Mouse (Mus musculus): ENCODE measurements around the gene Rbm47.

Gene Rbm47

DNA sequence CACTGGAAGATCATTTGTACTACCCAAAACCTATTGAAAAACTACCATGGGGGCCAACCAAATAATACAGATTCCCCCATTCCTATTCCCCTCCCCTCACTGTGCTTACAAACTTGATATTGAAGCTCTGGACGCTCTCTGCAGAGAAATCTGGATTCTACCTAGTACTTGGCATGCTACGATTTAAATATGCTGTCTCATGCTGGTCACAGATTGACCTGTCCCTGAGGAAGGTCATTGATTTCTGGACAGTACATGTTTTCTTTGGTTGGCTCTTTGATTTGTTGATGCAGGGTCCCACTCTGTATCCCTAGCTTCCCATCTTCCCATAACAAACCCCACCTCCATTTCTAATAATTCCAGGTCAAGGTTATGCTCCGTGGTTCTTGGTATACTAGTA, 88.4 kb downstream of the Rbm47 start:
- DNase-seq: no peak

DNA sequence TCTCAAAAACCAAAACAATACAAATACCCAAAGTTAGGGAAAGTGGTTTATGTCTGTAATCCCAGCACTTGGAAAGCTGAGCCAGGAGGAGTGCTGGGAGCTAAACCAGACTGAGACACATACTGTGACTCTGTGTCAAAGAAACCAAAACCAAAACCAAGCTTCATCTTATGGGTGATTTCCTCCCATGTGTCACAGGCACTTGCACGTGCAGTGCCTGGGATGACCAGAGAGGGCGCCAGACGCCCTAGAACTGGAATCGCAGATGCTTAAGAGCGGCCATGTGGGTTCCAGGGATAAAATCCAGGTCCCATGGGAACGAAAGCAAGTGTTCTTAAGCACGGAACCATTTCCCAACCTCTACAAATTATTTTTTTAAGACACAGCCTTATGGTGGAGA, 89.6 kb downstream of the Rbm47 start:
- DNase-seq: peak; percentile 49 to 77

DNA sequence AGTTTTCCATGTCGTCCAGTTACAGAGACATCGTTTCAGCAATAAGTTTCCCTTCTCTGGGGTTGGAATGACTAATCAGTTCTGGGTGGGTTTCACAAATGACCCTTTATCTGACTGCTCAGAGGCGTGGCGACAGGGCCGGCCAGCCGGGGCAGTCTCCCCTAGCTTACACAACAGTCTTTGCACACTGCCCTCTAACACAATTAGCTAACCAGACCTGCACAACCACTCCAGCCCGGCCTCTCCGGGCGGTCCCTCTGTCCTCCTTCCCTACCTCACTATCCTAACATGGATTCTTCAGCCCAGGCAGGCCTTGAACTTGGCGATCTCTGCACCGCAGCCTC, 90.7 kb downstream of the Rbm47 start:
- DNase-seq: peak; percentile 66 to 76

DNA sequence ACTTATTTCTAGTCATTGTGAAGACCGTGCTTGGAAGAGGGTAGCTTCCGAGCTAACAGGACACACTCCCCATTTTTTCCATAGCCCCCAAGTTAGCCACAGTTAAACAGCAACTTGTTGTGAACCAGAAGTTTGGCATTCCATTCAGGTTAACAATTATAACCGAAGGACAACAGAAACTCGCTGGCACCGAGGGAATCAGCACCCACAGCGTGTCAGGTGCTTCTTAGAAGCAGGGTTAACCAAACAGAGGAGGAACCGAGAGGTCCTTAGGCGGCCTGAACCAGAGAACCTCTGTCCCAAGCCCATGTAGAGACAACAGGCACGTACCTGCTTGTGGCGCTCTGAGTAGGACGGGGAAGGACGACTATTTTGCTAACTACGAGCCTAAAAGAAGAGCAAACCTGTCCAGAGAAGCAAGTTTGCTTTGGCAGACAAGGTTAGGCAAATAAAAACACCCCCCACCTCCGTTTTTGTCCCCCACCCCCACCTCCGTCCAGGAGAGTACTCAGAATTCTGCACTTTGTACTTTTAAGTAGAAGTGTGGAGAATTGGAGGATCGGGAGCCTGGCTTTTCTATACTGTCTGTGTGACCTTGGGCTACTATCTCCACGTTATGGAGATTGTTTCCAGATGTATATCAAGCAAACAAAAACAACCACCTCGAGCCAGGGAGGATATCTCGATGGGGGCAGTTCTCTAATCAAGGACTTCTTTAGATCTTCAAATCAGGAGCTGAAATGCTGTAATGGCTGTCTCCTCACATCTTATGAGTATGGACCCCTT, 91.3 kb downstream of the Rbm47 start:
- DNase-seq: peak; percentile 90 to 96

DNA sequence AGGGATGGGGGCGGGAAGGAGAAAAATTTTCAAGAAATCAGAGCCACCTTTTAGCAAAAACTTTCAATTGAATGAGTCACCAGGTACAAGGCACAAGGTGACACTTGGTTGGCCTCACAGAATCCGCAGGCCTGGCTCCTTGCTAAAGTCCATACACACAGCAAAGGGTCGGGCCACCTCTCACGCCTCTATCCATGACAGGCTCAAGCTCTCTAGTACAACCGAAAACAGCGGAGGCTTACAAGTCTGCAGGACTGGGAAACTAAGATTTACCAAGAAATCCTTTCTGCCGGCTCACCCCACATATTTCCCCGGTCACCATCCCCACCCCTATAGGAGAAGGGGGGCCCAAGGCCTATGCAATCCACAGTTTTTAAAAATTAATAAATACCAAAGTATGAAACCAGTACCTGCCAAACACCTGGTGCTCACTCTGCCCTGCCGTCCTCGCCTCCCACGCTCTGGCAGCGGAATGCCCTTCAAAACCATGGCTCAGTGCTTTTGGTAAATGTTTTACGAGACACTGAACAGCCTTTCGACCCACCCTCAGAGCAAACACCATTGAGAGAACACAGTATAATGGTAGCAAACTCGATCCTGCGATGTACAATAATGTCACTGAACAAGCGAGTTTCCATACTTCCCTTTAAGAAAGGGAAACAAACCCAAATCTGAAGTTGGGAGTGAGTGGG, 92.2 kb downstream of the Rbm47 start:
- DNase-seq: peak; percentile 90 to 94

DNA sequence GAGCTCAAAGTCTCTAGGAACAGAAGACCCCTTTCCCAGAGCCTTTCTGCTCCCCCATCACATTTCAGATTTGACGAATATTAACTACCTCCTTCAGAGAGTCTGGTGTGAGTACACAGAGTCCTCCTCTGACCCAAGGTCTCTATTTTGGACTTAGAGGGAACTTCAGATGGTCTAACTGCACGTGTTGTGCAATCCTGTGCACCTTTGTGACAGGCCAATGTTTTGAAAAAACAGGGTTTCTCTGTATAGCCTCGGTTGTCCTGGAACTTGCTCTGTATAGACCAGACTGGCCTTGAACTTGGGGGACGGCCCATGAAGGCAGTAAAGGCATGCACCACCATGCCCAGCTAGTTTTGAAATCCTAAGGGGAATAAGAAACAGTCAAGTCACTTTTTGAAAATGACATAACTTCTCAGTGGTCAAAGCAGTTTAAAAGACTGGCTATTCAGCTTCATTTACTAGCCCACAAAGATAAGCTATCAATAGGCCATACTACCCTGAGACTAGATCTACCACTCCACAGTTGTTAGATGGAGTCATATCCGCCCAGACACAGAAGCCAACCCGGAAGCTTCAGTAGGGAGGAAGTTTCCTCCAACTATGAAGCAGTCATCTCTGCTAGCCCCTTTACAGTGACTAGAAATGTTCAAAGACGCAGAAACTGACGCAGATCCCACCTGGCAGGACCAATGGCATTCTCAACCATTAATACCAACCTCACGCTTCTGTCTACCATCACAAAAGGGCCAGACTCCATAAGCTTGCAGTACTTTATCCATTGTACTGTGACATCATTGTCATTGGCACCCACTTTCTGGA, 93.3 kb downstream of the Rbm47 start:
- peak; percentile 57 to 63 for DNase-seq

DNA sequence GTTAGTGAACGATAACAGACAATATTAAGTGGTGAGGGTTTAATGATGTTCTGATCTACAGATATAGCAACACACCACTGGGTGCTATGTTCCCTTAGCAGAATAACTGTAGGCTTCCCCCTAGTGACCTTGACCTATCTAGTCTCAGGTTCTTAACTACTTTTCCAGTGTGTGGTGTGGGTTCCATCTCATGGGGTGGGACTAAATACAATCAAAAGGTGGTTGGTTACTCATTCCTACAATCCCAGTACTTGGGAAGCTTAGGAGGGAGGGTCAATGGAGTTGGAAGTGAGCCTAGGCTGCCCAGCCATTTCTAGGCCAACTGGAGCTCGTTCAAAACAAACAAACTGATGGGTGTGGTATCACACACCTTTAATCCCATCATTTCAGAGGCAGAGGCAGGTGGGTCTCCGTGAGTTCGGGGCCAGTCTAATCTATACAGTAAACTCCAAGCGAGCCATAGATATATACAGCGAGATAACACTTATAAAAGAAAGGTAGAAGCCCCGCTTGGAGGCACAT, 94.4 kb downstream of the Rbm47 start:
- peak; percentile 75 to 81 for DNase-seq

DNA sequence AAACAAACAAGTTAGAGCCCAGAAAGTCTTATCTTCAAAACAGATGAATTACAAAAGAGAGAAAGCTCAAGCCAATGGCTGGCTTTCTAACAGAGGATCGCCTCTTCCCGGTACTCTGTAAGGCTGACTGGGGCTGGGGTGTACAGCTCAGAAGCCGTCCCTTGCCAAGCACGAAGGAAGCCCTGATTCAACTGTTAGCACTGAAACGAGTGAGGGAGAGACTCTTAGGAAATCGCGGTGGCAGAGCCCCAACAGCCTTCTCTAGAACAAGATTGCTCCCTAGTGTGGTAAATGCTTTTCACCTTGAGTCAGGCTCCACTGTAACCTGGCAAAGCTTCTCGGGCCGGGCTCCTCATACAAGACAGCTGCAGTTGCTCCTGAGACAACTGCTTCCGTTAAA, 95.5 kb downstream of the Rbm47 start:
- peak; percentile 64 to 66 for DNase-seq

DNA sequence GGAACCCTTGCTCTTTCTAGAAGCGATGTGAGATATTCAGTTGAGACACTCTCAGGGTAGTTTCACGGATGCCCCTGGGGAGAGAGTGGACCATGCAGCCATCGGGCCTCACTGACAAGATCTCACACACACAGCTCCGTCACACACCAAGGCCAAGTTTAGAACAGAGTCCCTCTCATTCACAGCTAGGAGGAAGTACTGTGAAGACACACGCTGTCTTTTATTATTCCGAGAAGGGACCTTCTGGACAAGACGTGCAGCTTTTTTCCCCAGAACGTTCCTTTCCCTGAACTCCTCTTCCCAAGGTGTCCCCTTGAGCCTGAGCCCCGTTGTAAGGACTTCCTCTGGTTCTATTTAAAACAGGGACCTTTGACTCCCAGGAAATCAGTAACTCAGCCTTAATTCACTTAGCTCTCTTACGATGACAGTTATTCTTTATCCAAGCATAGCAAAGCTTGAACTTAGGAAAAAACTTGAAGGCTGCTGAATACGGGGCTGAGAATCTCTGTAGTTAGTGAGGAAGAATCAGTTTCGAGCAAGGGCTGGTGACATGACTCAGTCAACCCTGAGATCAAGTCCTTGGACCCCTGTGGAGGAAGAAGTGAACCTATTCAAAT, 96.1 kb downstream of the Rbm47 start:
- peak; percentile 60 to 79 for DNase-seq

DNA sequence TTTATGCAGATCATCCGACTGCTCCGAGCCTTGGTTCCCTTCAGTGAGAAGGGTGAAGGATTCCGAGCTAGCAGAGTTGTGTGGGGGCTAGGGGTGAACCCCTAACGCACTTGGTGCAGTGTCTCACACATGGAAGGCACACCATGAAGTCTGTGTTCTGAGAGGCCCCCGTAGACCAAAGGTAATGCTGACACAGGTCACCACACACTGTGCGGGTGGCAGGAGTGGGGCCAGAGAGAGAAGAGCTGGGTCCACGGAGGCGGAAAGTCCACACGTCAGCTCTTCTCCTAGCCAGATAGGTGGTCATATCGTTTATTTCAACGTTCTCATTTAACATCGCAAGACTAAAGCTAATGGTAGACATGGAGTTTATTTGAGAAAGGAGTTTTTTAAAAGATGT, 97.0 kb downstream of the Rbm47 start:
- DNase-seq: peak; percentile 55 to 68

DNA sequence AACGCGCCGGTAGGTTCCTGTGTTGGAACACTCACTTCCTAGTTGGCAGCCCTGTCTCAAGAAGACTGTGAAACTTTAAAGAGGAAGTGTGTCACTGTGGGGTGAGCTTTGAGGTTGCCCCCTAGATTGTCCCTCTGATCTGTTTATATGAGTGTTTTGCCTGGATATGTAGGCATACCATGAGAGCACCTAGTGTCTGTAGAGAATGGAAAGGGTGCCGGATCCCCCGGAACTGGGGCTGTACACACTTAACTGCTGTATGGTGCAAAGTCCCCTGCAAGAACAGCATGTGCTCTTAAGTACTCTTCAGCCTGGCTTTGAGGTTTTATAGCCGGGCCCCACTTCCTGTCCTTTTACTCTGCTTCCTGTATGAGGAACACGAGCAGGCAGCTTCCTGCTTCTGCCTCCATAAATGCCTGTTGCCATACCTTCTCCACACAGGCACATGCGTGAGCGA, 97.9 kb downstream of the Rbm47 start:
- DNase-seq: peak; percentile 50 to 70

DNA sequence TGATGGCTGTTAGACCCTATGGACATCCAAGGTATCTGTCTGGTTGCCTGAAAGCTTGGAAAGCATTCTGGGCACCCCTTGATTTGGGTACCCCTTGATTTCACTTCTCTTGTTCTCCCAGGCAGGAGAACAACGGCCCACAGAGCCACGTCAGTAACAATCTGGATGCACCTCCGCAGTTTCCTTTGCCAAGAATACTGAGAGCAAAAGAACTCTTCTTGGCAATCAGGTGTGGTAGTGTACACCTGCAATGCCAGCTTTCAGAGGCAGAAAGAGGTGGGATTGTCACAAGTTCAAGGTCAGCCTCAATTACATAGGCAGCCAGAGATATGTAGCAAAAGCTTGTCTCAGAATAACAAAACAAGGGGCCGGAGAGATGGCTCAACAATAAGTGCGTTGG, 98.7 kb downstream of the Rbm47 start:
- DNase-seq: no peak

DNA sequence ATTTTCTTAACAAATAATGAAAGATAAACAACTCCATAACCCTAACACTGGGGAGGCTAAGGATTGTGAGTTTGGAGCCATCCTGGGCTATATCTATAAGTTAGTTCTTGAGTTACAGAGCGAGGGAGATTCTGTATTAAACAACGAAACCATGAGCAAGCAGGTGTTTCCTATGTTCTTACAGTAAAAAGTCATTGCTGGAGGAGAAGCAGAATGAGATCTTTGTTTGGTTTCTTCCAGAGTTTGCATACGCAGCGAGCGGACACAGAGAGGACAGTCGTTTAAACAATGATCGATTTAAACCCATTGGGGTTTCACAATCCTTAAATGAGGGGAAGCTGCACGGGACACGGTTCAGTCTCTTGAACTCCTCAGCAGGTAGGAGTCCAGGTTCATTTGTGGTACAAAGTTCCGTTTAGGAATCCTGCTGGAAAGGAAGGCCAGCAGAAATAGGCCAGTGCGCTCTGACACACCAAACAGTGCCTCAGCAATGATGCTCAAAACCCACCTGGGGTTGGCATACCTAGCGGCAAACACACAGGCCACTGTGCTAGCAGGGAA, 99.2 kb downstream of the Rbm47 start:
- peak; percentile 60 to 70 for DNase-seq

DNA sequence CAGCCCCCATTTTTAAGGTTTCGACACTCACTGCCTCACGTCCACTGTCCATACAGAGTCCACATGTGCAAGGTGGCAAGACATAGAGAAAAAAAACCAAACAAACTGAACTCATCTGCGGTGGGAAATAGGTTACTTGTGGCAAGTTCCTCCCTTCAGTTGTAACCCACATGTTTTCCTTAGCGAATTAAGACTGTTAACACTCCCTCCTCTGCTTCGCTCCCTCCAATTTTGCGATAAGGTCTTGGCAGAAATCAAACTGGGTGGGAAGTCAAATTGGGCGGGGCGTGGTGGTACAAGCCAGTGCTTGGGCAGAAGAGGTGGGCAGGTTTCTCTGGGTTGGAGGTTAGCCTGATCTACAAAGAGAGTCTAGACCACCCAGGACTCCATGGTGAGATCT, 101.2 kb downstream of the Rbm47 start:
- DNase-seq: no peak

DNA sequence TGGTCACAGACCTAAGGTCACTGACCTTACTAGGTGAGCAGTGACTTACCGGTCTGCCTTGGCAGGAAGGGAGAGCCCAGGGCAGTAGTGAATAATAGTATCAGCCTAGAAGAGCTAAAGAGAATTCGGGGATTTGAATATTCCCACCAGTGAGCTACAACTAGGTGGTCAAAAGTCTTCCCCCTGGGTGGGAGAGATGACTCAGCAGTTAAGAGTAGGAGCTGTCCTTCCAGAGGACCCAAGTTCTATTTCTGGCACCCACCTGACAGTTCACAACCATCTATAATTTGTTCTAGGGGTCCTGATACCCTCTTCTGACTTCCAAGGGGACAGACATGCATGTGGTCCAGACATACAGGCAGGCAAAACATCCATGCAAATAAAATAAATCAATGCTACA, 102.6 kb downstream of the Rbm47 start:
- DNase-seq: no peak

DNA sequence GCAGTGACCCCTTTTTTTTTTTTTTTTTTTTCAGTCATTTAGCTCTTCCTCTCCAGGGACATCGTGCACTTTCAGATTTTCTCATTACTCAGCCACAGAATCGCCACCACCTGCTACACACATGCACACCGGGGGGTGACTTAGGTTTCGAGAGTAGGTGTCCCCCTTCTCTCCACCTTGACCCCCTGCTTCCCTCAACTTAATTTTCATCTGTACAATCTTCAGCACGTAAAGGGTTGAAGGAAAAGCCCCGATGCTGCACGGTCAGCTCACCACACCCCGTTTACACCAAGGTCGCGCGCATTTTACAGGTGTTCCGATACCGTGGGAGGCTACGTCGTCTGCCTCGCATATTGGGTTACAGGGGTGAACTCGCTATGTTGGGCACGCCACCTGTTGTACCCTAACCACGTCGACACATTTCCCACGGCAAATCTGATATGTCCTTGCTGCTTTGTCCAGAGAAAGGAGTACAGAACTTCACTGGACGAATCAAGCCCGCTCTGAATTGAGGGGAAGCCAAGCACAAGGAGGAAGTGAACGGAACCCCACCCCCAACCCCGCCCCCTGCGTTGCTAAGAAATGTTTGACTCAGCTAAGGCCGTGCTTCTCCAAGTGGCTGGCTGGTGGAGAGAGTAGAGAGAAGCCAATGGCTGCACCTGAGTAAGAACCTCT, 103.3 kb downstream of the Rbm47 start:
- DNase-seq: peak; percentile 50 to 62

DNA sequence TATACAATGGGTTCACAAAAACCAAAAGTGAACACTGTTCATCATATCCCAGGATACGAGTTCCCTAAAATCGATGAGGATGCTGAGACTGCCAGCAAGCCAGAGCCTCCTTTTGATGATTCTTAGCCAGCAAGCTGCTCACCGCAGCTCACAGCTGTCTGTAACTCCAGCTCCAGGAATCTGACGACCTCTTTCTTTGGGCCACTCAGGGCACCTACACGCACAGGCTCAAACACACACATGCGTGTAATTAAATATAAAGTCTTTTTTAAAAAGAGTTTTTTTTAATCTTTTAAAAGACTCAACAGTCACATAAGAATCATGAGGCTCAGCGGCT, 103.8 kb downstream of the Rbm47 start:
- DNase-seq: no peak

DNA sequence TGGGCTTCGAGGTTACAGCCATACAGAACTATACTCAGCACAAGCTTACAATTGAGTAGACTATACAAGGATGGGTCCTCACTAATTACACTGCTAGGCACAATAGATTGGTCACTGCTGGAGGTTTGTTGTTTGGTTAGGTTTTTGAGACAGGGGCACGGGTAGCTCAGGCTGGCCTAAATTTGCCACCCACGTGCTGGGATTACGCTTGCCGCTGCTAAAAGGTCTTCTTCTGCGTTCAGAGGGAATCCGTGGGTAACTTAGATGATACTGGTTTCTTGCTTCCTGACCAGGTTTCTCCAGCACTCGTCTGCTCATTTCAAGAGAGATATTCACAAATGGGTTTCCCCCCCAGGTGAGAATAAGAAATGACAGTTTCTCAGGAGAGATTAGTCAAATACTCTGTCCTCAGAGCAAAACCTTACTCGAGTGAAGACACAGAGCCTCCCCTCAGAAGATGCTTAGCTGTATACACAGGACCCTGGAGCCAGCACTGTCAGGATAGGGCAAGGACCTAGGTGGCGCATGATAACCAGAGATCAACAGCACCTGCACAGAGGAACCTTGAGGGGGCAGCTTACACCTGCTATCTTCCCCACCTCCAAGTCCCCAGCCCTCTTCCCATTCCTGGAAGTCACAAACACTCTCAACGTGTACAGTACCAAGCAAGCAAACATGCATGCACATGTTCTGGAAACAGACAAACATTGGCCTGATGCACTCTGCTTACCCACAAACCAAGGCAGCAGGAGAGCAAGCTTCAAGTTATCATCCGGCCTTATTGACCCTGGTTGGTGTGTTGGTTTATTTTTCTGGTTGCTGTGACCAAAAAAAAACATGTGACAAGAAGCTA, 104.6 kb downstream of the Rbm47 start:
- DNase-seq: no peak

DNA sequence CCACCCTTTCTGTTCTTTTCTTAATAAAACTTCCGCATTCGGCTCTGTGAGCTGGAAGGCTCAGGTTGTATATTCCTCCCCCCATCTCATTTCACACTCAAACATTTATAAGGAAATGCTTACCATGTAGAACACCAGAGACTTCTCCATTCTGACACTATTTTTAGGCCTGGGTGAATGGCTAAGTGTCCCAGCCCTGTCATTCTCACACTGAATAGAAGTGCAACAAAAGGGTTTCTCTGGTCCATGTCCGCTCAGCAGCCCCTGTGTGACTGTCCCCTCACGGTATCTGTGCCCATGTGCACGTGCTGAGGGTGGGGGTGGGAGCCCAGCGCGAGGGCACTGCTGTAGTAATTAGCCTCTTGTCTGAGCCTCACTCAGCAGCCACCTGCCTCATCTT, 105.7 kb downstream of the Rbm47 start:
- DNase-seq: no peak

DNA sequence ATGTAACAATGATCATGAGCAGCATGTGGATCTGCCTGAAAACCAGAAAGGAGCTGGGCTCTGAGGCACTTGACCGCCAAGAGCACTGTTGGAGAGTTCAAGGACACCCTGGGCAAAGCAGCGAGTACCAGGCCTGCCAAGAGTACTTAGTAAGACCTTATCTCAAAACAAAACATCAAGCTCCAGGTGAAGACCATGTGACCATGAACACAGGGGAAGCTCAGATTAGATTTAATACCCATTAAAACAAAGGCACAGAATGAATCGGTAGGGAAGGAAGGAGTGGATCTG, 110.0 kb downstream of the Rbm47 start:
- no peak for DNase-seq
